Mouse (Mus musculus): ENCODE data around the gene Col27a1.

DNA sequence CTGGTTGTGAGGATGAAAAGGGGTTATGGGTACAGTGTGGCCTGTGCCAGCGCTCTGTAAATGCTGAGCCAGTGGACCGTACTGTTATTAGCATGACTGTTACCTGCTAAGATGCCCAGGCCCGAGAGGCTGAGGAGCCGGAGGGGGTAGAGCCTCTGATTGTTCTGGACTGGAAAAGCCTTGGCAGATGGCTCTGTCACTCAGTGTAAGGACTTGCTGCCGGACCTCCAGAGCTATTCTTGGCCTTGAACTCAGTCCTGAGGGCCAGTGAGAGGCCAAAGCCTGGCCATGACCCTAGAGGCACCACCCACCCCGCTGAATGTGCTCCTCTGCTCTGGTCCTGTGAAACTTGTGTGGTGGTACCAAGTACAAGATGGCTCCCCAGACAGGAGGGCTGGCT is 52.5 kb downstream of the Col27a1 start:
- TF ChIP-seq CHD2 (IDR thresholded peaks at IDR 0.05; ENCODE audit: low read depth, low read length) (no peak), ZC3H11A (IDR thresholded peaks at IDR 0.05; ENCODE audit: borderline replicate concordance, low read depth, low read length) (no peak), HCFC1 (IDR thresholded peaks at IDR 0.05; ENCODE audit: borderline replicate concordance, insufficient read depth, low read length) (no peak)
